Mouse (Mus musculus): Measurements from ENCODE around the gene Slc36a4.

GRCm38 (mm10) chr9:15731758-15732748, 22.5 kb downstream of the Slc36a4 start:
- TF ChIP-seq CTCF (IDR thresholded peaks at IDR 0.05; ENCODE audit: borderline replicate concordance, control insufficient read depth, extremely low read depth, insufficient read depth, low read length, poor library complexity) = no peak
- no peak for TF ChIP-seq POLR2A (IDR thresholded peaks at IDR 0.05; ENCODE audit: control insufficient read depth, extremely low read depth, insufficient read depth, low read length, poor library complexity)
